Mouse (Mus musculus): ENCODE measurements at regions not wholly inside any gene's neighbourhood (a gene's known extent, or its start where the extent isn't known, plus 50 kb on each side); places are given as distances from the start of the nearest gene placed in this dataset.

- TF ChIP-seq HCFC1 (IDR thresholded peaks at IDR 0.05; ENCODE audit: borderline replicate concordance, insufficient read depth, low read length) (no peak), CHD2 (IDR thresholded peaks at IDR 0.05; ENCODE audit: low read depth, low read length) (no peak), ZC3H11A (IDR thresholded peaks at IDR 0.05; ENCODE audit: borderline replicate concordance, low read depth, low read length) (no peak), ZNF384 (IDR thresholded peaks at IDR 0.05; ENCODE audit: low read depth, low read length) (no peak)
These were observed 240.8 kb upstream of the Jag1 start for GRCm38 (mm10) chr2:137357181-137357738.

Measured in ES-E14 (cell line).